ENCODE assay signal across 8 mouse cellular contexts in the genomic region with DNA sequence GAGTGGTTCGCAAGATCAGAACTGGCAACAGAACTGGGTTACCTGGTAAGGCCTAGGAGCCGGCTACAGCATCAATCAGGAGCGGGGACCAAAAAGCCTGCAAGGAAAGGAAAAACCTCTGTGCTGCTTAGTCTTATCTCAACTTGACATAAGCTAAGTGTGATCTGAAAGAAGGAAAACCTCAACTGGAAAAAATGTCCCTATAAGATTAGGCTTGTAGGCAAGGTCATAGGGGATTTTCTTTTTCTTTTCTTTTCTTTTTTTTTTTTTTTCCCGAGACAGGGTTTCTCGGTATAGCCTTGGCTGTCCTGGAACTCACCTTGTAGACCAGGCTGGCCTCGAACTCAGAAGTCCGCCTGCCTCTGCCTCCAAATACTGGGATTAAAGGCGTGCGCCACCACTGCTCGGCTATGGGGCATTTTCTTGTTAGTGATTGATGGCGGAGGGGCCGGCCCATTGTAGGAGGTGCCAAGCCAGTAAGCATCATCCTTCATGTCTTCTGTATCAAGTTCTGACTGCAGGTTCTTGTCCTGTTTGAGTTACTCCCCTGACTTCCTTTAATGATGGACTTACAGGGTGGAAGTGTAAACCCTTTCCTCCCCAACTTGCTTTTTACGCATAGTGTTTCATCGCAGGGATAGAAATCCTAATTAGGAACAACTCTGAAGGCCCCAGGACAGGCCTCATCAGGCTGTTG. TPM values are rescaled to one million over a fixed set of nuclear protein-coding genes. Genes with fewer than 3 reads are reported as not detected.
DNase-seq lines count a peak whose midpoint lies in the region; ATAC-seq lines count a peak whose summit lies in the region.

No protein-coding gene starts in this region.

- no peak overlapping the region for H3K9ac ChIP-seq in intestine, embryonic 15.5 days
- H3K9ac ChIP-seq in neural tube, embryonic 12.5 days: no peak overlapping the region

- H3K9me3 ChIP-seq in intestine, embryonic 15.5 days: no peaks in the 10 kb centered on the region
- H3K9me3 ChIP-seq in neural tube, embryonic 12.5 days: no peaks in the 10 kb centered on the region

- H3K4me3 ChIP-seq in intestine, embryonic 15.5 days (replicated peaks): no peak overlapping the region
- no peak overlapping the region for H3K4me3 ChIP-seq in neural tube, embryonic 12.5 days

- no peaks in the 10 kb centered on the region for H3K36me3 ChIP-seq in intestine, embryonic 15.5 days
- H3K36me3 ChIP-seq in neural tube, embryonic 12.5 days: no peaks in the 10 kb centered on the region

- no peak for ATAC-seq in intestine, embryonic 15.5 days
- no peak for ATAC-seq in neural tube, embryonic 12.5 days (ENCODE audit: low FRiP score, low read depth)

- WGBS in intestine, embryonic 15.5 days: 45% methylated on average over 14 of the region's 14 CpGs
- WGBS in neural tube, embryonic 12.5 days: 11% methylated on average over 14 of the region's 14 CpGs

- H3K4me1 ChIP-seq in intestine, embryonic 15.5 days (replicated peaks): peaks cover 10% of the 10 kb centered on the region
- H3K4me1 ChIP-seq in neural tube, embryonic 12.5 days: peaks cover 9% of the 10 kb centered on the region

- H3K27ac ChIP-seq in intestine, embryonic 15.5 days: no peak overlapping the region
- H3K27ac ChIP-seq in neural tube, embryonic 12.5 days: no peak overlapping the region

- peak overlapping the region; percentile 39 for H3K4me2 ChIP-seq in intestine, embryonic 15.5 days (replicated peaks)
- H3K4me2 ChIP-seq in neural tube, embryonic 12.5 days (replicated peaks): peak overlapping the region; percentile 54

- DNase-seq in kidney, postnatal 4 days: peak; percentile 21 to 37
- no peak for DNase-seq in kidney, postnatal 36 days
- DNase-seq in embryo, embryonic 10 days (ENCODE audit: low spot score): peak; percentile 81
- DNase-seq in ovary, postnatal 14 days (ENCODE audit: low spot score): no peak
- DNase-seq in spleen, postnatal 10 days (ENCODE audit: low spot score in 2 of 2): no peak
- DNase-seq in layer of hippocampus, postnatal 25 days (ENCODE audit: extremely low spot score in 1 of 2, low spot score in 1 of 2): no peak

- H3K27me3 ChIP-seq in intestine, embryonic 15.5 days (replicated peaks): no peaks in the 10 kb centered on the region
- no peaks in the 10 kb centered on the region for H3K27me3 ChIP-seq in neural tube, embryonic 12.5 days (replicated peaks)

RNA-seq across cellular contexts. Expression of a gene that starts 18.3 kb away (rescaled TPM):
- polyA plus RNA-seq in intestine, embryonic 15.5 days (2015; fragmentation: Nextera tagmentation; extraction: Ambion mirVana): 0.16 and 0.23 TPM in 2 replicates
- 0.23 and 0.31 TPM in 2 replicates for polyA plus RNA-seq in neural tube, embryonic 12.5 days (2016; fragmentation: Nextera tagmentation; extraction: Ambion mirVana)
- total RNA-seq in layer of hippocampus, postnatal 25 days (2021): under 1 TPM; 0.59 to 0.66 TPM

RNA-seq across cellular contexts. Expression of a gene that starts 23.9 kb away (rescaled TPM):
- 4.6 and 4.8 TPM in 2 replicates for polyA plus RNA-seq in intestine, embryonic 15.5 days (2015; fragmentation: Nextera tagmentation; extraction: Ambion mirVana)
- polyA plus RNA-seq in neural tube, embryonic 12.5 days (2016; fragmentation: Nextera tagmentation; extraction: Ambion mirVana): 4.6 and 6.6 TPM in 2 replicates
- total RNA-seq in layer of hippocampus, postnatal 25 days (2021): 100 to 1,000 TPM; 289 to 367 TPM

RNA-seq across cellular contexts. Expression of a gene that starts 26.7 kb away (rescaled TPM):
- 6.7 TPM in 1 of 2 replicates, not detected in the other for polyA plus RNA-seq in intestine, embryonic 15.5 days (2015; fragmentation: Nextera tagmentation; extraction: Ambion mirVana)
- polyA plus RNA-seq in neural tube, embryonic 12.5 days (2016; fragmentation: Nextera tagmentation; extraction: Ambion mirVana): 2.7 and 5.6 TPM in 2 replicates
- 10 to 100 TPM in 1 of 2 experiments, 1 to 10 TPM in 1; 7.8 to 12.2 TPM for total RNA-seq in layer of hippocampus, postnatal 25 days (2021)

RNA-seq across cellular contexts. Expression of a gene that starts 28.3 kb away (rescaled TPM):
- polyA plus RNA-seq in intestine, embryonic 15.5 days (2015; fragmentation: Nextera tagmentation; extraction: Ambion mirVana): 6.1 and 6.2 TPM in 2 replicates
- 3.0 and 5.4 TPM in 2 replicates for polyA plus RNA-seq in neural tube, embryonic 12.5 days (2016; fragmentation: Nextera tagmentation; extraction: Ambion mirVana)
- 1 to 10 TPM; 3.6 to 5.7 TPM for total RNA-seq in layer of hippocampus, postnatal 25 days (2021)

RNA-seq across cellular contexts. Expression of a gene that starts 36.2 kb away (rescaled TPM):
- 1.1 and 1.3 TPM in 2 replicates for polyA plus RNA-seq in intestine, embryonic 15.5 days (2015; fragmentation: Nextera tagmentation; extraction: Ambion mirVana)
- polyA plus RNA-seq in neural tube, embryonic 12.5 days (2016; fragmentation: Nextera tagmentation; extraction: Ambion mirVana): 0.63 TPM in 2 replicates
- total RNA-seq in layer of hippocampus, postnatal 25 days (2021): 1 to 10 TPM in 1 of 2 experiments, under 1 TPM in 1; 0.94 to 1.1 TPM

Comparison
In these comparisons a context has a peak if more than half of its experiments do, and no peak if none do; other contexts are left out.
1. DNase-seq: peak in kidney, postnatal 4 days (2 of 2) and embryo, embryonic 10 days (single experiment); none in kidney, postnatal 36 days (0 of 2), ovary, postnatal 14 days (single experiment), spleen, postnatal 10 days (0 of 2) and layer of hippocampus, postnatal 25 days (0 of 2).